Mouse (Mus musculus) limb, embryonic 15.5 days (tissue): ENCODE results near the gene Vamp1. TPM values are rescaled to one million over a fixed set of nuclear protein-coding genes. Genes with fewer than 3 reads are reported as not detected.

ENCODE experiments used
- microRNA-seq: library from miRNA; unstranded; fragments of <30 nt; microRNA quantifications from one replicate; pipeline ENCODE4, GENCODE M21; 2016
- polyA plus RNA-seq: library from polyadenylated mRNA; unstranded; fragments of >200 nt; fragmentation: Nextera tagmentation; extraction: Ambion mirVana; gene quantifications from 2 replicates; pipeline ENCODE4 v1.2.1, GENCODE M21; 2015

Gene Vamp1
- polyA plus RNA-seq, 1 experiment from 2014 or later: 4.8 TPM

Small RNA genes lying within 50 kb of the gene (microRNA-seq; reads per million reads assigned to microRNA genes)
- gene Mir3098 (not detected), gene Mir8113 (not detected)

Other genes starting within 250 kb of the Vamp1 start
- gene Pianp, start 218.9 kb upstream of the Vamp1 start, polyA plus RNA-seq: 20.8 and 21.3 TPM in 2 replicates
- gene Zfp384, start 206.4 kb upstream of the Vamp1 start, polyA plus RNA-seq: 16.9 and 17.9 TPM in 2 replicates
- 141 and 146 TPM in 2 replicates for gene Ing4, start 175.8 kb upstream of the Vamp1 start, polyA plus RNA-seq
- gene Acrbp, start 165.9 kb upstream of the Vamp1 start, polyA plus RNA-seq: 9.9 and 12.4 TPM in 2 replicates
- gene Lpar5, start 147.6 kb upstream of the Vamp1 start, polyA plus RNA-seq: 6.5 and 6.6 TPM in 2 replicates
- 66.7 TPM in 2 replicates for gene Chd4, start 119.6 kb upstream of the Vamp1 start, polyA plus RNA-seq
- gene Nop2, start 83.6 kb upstream of the Vamp1 start, polyA plus RNA-seq: 54.4 and 58.0 TPM in 2 replicates
- gene Iffo1, start 70.3 kb upstream of the Vamp1 start, polyA plus RNA-seq: 26.6 and 46.8 TPM in 2 replicates
- 1,547 and 1,728 TPM in 2 replicates for gene Gapdh, start 49.1 kb upstream of the Vamp1 start, polyA plus RNA-seq
- gene Ncapd2, start 23.9 kb upstream of the Vamp1 start, polyA plus RNA-seq: 86.4 and 87.0 TPM in 2 replicates
- 210 and 220 TPM in 2 replicates for gene Mrpl51, start 23.8 kb upstream of the Vamp1 start, polyA plus RNA-seq
- 4.9 and 5.7 TPM in 2 replicates for gene Tapbpl, start 16.3 kb downstream of the Vamp1 start, polyA plus RNA-seq
- 1.5 and 3.2 TPM in 2 replicates for gene Cd27, start 21.5 kb downstream of the Vamp1 start, polyA plus RNA-seq
- 0.34 TPM in 1 of 2 replicates, not detected in the other for gene Tuba3a, start 70.5 kb downstream of the Vamp1 start, polyA plus RNA-seq
- gene Ltbr, start 98.3 kb downstream of the Vamp1 start, polyA plus RNA-seq: 47.0 and 50.5 TPM in 2 replicates
- 5.2 and 5.3 TPM in 2 replicates for gene Scnn1a, start 105.1 kb downstream of the Vamp1 start, polyA plus RNA-seq
- gene Tnfrsf1a, start 133.8 kb downstream of the Vamp1 start, polyA plus RNA-seq: 95.6 and 98.8 TPM in 2 replicates
- 4.2 and 4.5 TPM in 2 replicates for gene Plekhg6, start 165.2 kb downstream of the Vamp1 start, polyA plus RNA-seq